Mouse (Mus musculus) mouse embryonic stem cell (cell line): ENCODE measurements at regions not wholly inside any gene's neighbourhood (a gene's known extent, or its start where the extent isn't known, plus 50 kb on each side); places are given as distances from the start of the nearest gene placed in this dataset.

Experiments
- in situ Hi-C, 2 experiments: fragments of 300-500 bp; cut with MboI; formaldehyde crosslinking; loops; 1 replicate in 1 of 2; 3 replicates in 1 of 2; pipeline ENCODE4 v1.14.3; 2019 to 2020; ENCODE audit warnings: low sequenced_read_pairs in 2 of 2, low pct_unique_long_range_greater_than_20kb in 1 of 2, mixed read lengths in 1 of 2; ENCODE audit not compliant: unreplicated experiment in 1 of 2

DNA sequence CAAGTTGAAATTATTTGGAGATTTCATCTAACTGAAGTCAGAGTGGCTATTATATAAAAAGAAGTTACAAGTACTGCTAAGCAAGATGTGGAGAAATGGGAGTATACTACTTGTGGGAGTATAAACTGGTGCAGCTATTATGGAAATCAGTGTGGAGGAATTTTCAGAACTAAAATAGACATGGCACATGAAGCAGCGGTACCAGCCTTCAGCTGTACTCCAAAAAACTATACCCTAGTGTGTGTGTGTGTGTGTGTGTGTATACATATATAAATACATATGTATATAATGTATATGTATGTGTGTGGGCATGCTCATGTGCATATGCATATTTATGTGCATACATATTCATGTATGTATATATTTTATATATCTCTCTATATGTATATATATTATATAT, 2112.6 kb downstream of the 9330182O14Rik start:
- in situ Hi-C loops = no loop called here

GRCm38 (mm10) chr15:42252730-42253330, 2118.7 kb downstream of the 9330182O14Rik start:
- in situ Hi-C loops = no loop called here

DNA sequence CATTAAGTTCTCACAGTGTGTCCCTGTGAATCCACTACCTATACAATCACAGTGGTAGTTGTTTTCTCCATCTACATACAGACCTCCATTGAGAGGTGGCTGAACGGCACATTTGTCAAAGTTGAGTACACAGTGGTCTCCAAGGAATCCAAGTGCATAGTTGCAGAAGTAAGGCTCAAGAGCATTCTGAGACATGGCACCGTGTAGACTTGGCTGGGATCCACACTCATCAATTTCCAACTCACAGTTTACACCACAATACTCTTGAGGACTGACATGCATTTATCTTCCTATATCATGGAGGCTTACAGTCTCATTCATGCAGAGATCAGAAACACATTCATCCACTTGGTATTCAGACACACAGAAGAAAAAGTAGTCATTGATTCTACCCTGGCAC, 2122.2 kb downstream of the 9330182O14Rik start:
- in situ Hi-C loops = no loop called here

GRCm38 (mm10) chr15:42275117-42275516, 2141.0 kb downstream of the 9330182O14Rik start:
- in situ Hi-C loops = no loop called here

DNA sequence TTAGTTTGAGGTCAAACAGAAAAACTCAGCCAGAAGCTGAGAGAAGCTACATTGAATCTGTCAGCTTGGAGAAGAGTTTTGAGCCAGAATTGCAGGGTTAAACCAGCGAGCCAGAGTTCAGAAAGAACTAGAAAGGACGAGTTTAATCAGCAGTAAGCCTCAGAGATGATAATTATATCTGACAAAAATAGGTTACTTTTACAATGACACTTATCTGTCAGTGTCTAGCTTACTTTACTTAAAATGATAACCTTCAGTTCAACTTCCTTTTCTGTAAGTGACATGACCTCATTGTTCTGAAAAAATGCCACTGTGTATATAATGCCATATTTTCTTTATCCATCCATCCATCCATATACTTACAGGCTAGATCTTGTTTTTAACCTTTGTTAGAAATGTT, 2143.1 kb downstream of the 9330182O14Rik start:
- in situ Hi-C loops = no loop called here

DNA sequence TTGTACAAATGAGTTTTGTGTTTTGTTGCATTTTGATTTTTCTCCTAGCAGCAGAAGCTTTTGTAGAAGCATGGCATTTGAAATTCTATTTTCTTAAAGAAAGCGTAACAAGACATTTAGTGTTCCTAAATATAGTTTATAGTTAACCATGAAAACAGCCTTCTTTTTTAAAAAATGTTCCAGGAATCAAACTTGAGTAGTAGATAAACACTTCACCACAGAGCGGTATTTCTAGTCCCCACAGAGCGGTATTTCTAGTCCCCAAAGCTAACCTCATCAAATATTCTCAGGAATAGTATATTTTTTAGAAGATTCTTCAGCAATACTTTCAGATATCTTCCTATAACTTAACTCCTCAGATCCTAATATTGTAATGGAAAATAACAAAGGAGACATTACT, 2146.6 kb downstream of the 9330182O14Rik start:
- in situ Hi-C loops = no loop called here

GRCm38 (mm10) chr15:42296406-42296805, 2162.2 kb downstream of the 9330182O14Rik start:
- in situ Hi-C loops = no loop called here

- in situ Hi-C loops = no loop called here
Observed at GRCm38 (mm10) chr15:42297430-42297829, 2163.3 kb downstream of the 9330182O14Rik start.

GRCm38 (mm10) chr15:42301956-42302355, 2167.8 kb downstream of the 9330182O14Rik start:
- in situ Hi-C loops = no loop called here

DNA sequence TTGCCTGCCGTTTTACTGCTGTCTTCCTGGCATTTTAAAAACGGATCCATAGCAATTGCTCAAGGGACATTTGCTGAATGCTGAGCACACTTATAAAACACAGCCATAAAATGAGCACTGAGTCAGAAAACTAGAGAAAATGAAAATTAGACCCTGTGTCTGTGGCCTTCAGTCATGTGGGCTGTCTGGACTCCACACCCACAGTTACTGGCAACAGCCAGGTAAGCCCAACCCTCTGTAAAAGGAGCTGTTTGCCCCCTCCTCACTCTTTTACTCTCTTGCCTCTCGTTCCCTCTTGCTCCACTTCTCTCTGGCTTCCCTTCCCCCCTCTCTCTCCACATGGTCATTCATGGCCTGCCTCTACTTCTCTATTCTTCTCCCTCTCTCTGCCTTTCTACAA, 2169.9 kb downstream of the 9330182O14Rik start:
- in situ Hi-C loops = no loop called here

DNA sequence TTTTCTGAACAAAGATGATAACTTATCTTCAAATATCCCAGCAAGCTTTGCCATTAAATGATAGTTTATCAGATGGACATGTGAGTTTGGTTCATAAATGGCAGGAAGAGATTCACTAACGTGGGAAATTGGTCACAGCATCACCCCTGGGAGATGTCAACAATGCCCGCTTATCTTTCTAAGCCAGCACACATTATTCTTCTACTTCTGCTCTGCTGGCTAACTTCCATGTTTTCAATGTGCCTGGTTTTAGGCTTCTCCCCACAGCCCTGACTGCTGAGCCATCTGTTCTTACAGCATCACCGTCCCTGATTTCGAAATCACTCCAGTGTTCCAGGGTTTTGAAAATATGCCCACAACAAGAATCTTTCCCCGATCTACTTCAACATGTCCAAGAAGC, 2175.4 kb downstream of the 9330182O14Rik start:
- in situ Hi-C loops = no loop called here

DNA sequence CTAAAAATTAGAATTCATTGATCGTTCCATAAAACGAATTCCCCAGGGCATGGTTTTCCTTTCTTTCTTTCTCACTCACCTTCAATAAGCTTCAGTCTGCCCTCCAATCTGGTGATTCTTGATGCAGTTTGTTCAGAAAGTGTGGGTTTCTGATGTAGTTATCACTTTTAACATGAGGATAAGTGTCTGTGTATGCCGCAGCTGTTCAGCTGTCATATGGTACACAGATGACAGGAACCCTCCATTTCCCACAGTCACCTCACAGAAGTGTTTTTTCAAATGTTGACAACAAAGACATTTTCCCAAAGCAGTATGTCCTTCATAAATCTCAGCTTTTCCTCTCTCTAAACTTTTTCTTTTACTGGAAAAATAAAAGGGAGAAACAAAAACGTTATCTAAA, 2177.0 kb downstream of the 9330182O14Rik start:
- in situ Hi-C loops = no loop called here

DNA sequence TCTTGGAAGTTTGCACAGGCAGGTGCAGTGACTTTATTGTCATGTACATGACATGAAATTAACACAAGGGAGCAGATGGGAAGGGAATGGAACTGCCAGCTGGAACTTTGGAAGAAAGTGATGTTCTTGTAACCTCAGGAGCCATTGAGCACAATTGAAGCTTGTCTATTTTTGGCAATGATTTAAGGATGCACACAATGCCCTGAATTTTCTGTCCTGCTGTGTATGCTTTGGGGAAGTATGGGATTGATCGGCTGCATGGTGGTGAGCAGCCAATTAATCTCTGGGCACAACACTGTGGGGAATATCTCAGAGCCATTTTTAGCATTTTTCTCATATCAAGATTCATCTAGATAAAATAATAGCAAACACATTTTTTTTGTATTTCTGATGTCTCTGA, 2186.2 kb downstream of the 9330182O14Rik start:
- in situ Hi-C loops = no loop called here

DNA sequence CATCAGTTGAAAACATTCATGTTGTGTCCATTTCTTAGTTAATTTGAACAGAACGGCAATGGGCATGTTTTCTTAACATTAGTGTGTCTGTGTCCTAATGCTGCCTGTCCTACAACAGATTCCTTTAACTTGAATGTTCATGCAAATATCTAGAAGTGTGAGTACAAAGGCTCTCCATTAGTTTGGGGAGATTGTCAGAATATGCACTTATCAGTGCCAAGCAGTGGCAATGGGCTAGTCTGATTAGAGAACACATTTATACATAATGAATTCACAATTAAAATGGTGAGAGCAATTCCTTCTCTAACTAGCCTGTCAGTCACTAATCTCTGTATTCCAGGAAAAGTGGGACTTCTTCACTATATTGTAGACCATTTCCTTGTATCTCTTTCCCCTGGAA, 2188.8 kb downstream of the 9330182O14Rik start:
- in situ Hi-C loops = no loop called here

DNA sequence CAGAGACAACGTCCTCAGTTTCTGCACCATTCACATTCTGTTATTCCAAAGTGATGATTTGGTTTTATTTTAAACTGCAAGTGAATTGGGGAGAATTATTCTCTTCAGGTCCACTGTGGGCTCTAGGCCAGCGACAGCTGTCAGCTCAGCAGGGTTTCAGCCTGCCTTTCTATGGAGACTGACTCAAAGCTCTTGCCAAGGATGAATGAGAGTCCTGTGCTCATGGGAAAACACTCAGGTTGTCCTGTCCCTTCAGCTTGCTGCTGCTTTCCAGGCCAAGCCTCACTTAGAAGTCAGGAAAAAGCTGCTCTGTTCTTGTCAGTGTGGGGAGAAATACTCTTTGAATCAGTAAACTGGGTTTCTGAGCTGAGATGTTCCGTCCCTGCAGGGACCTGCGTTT, 2191.1 kb downstream of the 9330182O14Rik start:
- in situ Hi-C loops = no loop called here

- in situ Hi-C loops = no loop called here
Observed at GRCm38 (mm10) chr15:42328535-42328934, 2194.4 kb downstream of the 9330182O14Rik start.

- in situ Hi-C loops = no loop called here
Observed at GRCm38 (mm10) chr15:42329742-42330141, 2195.6 kb downstream of the 9330182O14Rik start.

GRCm38 (mm10) chr15:42333642-42334041, 2199.5 kb downstream of the 9330182O14Rik start:
- in situ Hi-C loops = no loop called here

DNA sequence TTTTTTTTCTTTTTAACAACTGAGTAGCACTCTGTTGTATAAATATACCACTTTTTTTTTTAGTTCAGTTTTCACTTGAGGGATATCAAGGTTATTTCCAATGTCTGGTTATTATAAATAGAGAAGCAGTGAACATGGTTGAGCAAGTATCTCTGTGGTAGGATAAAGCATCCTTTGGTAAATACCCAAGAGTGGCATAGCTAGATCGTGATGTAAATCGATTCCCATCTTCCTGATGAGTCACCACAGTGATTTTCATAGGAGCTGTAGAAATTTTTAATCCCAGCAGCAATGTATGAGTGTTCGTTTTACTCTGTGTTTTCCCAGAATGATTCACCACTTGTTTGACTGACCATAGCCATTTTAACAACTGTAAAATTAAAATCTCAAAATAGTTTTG, 2212.0 kb downstream of the 9330182O14Rik start:
- in situ Hi-C loops = no loop called here

- in situ Hi-C loops = no loop called here
Observed at GRCm38 (mm10) chr15:42361871-42362270, 2227.7 kb downstream of the 9330182O14Rik start.

GRCm38 (mm10) chr15:42364979-42365378, 2230.8 kb downstream of the 9330182O14Rik start:
- in situ Hi-C loops = no loop called here
